Mouse (Mus musculus) 3134 (cell line): ENCODE results near the gene Carm1.
"Not testable (repeated sequence)": the region's sequence is repeated elsewhere in the genome, so short reads cannot be mapped to it uniquely, and the experiment has no call there.

Source experiments
- DNase-seq: peaks from one replicate; pipeline ENCODE4 v3.0.0-alpha.2; 2011; ENCODE audit warnings: low spot score; ENCODE audit not compliant: insufficient read length; ENCODE audit errors: extremely low read depth

The Carm1 gene

DNA sequence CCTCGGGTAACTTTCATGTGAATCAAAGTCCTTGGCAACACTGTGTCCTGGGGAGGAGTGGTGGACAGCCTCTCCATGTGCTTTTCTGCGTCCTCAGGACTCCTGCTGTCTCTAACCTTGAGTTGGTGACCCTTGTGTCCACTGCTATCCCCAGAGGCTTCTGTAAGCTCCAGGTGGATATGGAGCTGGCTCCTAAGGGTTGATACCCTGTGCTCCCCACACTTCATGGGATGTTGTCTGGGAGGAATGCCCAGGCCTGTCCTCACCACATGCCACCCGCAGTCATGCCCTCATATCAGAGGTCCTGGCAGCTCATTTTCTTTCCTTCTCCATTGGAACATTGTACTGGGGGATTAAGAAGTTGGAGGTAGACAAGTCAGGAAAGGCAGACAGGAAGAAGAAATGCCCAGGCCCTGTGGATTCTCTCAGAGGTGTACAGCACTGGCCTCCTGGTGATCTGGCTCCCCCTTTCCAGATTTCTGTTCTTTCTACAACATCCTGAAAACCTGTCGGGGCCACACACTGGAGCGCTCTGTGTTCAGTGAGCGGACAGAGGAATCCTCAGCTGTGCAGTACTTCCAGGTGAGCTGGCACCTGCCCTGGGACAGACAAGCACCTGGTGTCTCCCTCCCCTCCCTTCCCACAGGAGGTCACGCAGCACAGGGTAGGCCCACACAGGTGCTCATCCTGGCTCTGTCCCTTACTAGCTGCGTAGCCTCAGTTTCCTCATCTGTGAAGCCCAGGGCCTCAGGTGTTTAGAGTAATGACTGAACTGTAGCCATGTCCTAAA is 27.5 kb downstream of the Carm1 start:
- no peak for DNase-seq

DNA sequence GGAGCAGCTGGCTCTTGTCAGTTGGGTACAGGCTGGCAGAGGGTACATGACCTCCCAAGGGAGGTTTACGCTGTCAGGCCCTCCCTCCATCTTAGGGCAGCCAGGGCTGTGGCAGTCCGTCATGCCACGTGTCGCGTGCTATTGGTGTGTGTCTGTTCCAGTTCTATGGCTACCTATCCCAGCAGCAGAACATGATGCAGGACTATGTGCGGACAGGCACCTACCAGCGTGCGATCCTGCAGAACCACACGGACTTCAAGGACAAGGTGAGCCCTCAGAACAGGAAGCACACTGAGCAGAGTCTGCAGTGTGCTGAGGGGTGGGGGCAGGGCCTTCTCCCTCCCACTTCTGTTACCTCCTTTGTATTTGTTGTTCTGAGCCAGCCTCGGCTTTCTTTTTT is 28.6 kb downstream of the Carm1 start:
- no peak for DNase-seq

DNA sequence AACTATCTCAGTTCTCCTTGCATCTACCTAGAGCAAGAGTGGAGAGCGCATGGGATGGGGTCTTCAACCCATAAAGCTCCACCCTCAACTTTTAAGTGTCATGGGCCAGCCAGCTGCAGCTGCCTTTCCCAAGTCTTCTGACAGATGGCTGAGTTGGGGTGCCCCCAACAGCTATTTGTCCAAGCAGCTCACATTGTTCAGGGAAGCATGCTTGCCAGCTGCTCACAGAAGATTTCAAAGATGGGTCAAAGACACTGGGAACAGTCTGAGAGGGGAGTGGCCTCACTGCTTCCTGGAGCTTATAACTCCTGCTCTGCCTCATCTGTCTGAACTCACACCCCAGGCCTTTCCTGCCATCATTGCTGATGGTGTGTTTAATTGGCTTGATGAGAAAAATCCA is 29.6 kb downstream of the Carm1 start:
- DNase-seq = no peak

DNA sequence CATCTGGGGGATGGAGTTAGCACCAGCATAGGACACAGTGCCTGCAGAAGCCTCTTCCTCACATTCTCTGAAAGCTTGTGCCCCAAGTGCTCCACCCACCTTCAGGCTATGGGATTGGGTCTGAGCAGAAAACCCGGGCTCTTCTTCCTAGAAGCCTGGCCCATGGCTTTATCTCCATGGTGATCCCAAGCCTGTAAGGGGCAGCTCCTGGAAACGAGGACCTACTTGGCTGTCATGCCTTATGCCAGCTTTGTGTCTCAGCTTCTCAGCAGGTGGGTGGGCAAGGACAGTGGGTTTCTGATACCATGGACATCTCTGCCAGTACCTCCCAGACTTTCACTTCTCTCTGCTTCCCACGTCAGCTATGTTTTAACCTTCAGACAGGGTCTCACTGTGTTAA is 31.5 kb downstream of the Carm1 start:
- DNase-seq = no peak

DNA sequence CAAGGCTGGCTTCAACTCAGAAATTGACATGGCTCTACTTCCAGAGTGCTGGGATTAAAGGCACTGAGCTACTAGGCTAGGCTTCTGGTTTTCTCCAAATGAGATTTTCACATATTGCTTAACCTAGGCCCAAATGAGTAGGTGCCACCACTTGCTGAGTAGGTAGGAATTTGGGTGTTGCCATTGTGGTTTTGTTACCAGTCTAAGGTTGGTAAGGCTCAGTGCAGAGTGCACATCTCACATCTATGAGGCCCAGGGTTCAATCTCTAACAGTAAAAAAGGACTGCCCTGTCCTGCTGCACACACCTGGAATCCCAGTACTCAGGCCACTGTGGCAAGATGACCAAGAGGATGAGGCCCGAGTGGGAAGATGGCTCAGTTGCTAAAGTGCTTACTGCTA is 38.7 kb downstream of the Carm1 start:
- DNase-seq = no peak

DNA sequence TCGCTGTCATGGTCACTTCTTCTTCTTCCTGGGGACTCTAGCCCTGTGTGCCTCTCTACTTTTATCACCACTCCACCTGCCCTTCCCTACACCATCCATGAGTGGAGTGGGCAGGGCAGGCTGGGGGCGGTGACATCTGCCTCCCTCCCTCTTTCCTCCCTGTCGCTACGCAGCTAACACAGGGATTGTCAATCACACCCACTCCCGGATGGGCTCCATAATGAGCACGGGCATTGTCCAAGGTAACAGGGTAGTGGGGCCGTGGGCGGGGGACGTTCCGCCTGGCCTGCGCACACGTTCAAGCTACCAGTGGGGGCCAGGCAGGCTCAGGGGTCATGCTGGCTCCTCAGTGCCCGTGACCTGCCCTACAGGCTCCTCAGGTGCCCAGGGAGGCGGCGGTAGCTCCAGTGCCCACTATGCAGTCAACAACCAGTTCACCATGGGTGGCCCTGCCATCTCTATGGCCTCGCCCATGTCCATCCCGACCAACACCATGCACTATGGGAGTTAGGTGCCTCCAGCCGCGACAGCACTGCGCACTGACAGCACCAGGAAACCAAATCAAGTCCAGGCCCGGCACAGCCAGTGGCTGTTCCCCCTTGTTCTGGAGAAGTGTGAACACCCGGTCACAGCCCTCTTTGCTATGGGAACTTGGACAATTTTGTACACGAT is 41.1 kb downstream of the Carm1 start:
- no peak for DNase-seq

DNA sequence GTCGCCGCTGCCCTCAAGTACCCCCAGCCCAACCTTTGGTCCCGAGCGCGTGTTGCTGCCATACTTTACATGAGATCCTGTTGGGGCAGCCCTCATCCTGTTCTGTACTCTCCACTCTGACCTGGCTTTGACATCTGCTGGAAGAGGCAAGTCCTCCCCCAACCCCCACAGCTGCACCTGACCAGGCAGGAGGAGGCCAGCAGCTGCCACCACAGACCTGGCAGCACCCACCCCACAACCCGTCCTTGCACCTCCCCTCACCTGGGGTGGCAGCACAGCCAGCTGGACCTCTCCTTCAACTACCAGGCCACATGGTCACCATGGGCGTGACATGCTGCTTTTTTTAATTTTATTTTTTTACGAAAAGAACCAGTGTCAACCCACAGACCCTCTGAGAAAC is 41.7 kb downstream of the Carm1 start:
- no peak for DNase-seq

DNA sequence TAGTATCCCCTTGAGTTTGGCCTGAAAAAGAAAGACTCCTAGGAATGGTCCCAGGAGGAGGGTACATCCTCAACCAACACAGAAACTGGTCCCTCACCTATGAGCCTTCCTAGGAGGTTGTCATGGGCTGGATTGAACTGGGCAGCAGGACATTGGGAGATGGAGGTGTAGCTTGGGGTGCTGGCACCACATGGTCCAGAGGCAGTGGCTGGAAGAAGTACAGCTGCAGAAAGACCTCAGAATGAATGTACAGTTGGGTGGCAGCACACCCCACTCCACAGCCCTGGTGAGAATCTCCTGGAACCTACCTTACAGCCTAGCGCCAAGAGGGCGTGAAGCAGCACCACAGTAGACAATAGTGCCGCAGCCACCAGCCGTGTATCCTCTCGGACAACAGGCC is 42.8 kb downstream of the Carm1 start:
- no peak for DNase-seq

DNA sequence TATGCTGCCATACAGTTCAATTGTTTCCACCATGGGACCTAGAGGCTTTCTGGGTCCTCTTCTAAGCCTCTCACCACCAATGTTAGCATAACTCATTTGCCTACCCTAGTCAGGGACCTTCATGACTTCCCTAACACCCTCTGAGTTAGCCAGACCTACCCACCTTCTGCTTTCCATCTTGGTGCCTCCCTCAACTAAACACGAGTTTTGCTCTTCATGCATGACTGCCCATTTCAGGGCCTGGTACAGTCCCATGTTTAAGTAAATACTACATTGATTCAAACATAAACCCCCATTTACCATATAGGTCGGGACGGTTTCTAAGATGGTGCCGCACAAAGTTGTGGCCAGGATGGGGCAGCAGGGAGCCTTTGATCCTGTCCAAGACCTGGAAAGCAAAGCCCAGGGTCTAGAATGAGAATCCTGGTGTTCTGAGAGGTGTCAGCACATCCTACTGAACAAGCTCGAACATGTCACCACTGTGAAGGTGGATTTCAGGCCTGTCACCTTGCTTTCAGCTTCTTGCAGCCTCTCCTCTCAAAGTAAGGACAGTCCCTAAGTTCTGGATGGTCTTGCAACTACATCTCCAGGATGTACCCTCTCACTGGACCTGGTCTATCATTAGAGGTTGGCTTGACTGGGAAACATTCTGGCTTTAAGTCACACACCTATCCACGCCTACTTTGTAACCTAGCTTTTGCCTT is 44.6 kb downstream of the Carm1 start:
- DNase-seq = no peak

DNA sequence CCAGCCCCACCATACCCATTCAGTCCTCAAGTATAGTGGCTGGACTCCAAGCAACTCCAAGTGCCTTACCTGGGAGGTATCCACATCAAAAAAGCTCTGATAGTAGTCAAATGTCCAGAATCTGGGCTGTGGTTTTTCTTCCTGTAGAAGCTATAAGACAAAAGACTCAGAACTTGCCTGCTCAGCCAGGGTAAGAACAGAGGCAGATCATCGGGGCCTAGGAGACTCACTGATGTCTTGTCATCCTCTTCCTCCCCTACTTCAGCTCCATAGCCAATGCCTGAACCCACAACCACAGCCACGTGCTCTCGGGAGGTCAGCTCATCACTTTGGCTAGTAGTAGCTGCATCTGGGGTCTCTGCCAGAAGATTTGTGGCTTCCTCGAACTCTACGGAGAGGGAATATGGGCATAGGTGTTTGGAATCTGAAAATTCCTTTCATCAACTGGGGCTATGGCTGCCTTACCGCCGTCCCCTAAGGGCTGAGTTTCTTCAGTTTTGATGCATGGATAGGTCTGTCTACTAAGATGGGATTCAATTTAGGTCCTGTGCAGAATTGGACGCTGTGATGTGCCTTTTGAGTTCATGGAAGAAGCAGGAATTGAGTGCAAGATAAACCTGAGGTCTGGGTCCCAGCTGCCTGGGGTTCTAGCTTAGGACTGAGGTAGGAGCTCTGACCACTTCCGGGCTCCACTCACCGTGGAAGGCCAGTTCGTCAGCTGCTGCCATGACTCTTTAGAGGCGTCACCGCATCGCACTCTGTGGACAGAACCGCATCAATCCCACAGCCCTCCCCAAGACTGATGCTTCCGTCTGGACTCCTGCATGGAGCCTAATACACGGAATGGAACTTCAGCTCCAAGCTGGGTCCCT is 45.4 kb downstream of the Carm1 start:
- DNase-seq = peak; percentile 83

DNA sequence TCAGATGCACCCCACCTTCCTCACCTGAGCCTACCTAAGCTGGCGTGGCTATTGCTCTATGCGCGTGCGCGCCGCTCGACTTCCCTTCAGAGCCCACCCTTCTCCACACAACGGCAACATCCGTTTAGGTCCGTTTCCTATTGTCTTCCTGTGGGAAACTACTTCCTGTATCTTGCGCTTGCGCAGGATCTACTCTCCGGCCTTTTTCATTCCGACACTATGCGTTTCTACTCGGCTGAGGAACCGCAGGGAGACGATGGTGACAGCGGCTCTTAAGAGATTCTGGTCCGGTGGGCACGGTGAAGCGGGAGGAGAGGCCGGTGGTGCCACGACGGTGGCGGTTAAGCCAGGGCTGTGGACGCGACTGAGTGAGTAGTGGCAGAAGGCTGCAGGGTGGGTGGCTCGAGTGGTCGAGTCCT is 46.0 kb downstream of the Carm1 start, which contains the start of the genes Timm29 and Yipf2:
Gene Timm29 (plus strand): TSS at position 20 of the 419 bp plus-strand sequence.
Gene Yipf2 (minus strand): TSS at position 126 of the 419 bp plus-strand sequence.
- DNase-seq = peak; percentile 88

DNA sequence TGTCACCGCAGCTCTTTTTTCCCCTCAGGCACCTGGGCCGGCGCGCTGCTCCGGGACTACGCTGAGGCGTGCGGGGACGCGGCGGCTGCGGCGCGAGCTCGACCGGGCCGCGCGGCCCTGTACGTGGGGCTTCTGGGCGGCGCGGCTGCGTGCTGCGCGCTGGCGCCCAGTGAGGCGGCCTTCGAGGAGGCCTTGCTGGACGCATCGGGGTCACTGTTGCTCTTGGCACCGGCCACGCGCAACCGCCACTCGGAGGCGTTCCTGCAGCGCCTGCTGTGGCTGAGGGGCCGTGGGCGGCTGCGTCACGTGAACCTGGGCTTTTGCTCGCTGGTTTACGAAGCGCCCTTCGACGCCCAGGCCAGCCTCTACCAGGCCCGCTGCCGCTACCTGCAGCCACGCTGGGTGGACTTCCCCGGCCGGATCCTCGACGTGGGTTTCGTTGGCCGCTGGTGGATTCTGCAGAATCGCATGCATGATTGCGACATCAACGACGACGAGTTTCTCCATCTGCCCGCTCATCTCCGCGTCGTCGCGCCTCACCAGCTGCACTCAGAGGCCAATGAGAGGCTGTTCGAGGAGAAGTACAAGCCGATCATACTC is 46.5 kb downstream of the Carm1 start:
- no peak for DNase-seq

DNA sequence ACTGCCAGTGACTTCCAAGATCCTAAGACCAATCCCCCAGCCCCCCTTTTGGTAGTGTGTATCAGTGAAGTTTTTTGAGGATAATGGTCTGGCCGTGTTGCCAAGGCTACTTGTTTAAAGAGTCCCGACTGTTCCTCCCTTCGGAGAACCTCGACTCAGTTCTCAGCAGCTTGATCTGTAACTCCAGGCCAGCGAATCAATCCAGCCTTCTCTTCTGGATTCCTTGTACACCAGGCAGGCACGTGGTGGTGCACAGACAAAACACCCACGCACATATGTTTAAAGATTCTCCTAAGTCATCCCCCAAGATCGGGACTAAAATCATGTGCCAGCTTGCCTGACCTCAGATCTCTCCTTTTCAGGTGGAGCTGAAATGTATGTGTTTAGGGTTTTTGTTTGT is 47.7 kb downstream of the Carm1 start:
- DNase-seq = not testable (repeated sequence)

DNA sequence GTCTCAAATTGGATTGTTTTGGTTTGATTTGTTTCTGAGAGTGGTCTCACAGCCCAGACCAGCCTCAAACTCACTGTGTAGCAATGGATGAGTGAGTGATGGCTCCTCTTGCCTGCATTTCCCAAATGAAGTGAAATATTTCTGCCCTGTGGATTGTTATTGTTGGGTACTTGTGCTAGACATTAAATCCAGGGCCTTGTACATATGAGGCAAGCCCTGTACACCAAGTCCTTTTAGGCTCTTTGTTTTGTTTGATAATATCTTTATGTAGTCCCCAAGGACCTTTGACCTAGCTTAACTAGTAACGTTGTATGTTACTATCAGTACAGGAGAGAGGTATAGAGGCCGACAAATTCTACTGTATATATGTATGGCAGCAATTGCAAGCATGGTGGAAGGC is 48.1 kb downstream of the Carm1 start:
- no peak for DNase-seq

DNA sequence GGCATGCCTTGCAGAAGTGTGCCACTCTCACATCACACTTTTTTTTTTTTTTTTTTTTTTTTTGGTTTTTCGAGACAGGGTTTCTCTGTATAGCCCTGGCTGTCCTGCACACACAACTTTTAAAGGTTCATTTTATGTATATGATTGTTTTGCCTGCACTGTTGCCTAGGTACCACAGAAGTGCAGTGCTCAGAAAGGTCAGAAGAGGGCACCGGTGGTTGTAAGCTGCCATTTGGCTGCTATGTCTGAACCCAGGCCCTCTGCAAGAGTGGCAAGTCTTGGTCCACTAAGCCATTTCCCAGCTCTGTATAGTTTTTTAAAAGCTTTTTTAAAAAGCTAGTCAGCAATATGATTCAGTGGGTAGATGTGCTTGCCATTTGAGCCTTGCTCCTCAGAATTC is 51.5 kb downstream of the Carm1 start:
- DNase-seq = no peak

DNA sequence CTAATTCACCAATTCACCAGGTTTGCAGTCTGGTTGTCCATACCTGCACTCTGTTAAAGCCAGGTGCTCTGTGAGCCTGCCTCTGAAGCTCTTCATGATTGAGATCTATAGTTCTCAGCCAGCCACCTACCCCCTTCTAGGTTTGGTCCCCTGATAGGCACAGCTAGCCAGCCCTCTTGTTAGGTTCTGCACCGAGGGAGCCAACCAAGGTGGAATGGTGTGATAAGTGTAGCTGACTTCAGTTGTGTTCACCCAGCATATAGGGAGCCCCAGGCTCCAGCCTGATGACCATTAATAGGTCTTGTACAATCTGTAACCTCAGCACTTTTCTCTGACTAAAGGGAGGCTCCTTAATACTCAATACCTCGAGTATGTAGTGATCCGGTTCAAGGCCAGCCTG is 53.5 kb downstream of the Carm1 start:
- DNase-seq = no peak

DNA sequence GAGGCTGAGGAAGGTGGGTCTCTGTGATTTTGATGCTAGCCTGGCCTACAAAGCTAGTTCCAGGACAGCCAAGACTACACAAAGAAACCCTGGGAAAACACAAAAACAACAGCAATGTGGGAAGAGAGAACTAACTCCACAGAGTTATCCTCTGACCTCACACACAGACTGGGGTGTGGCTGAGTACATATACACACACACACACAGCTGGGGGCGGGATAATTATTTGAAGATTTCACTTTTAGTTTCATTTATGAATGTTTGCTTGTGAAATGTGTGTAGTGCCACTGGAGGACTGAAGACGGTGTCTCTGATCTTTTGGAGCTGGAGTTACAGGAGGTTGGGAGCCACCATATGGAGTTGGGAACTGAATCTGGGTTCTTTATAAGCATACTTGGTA is 54.4 kb downstream of the Carm1 start:
- no peak for DNase-seq

DNA sequence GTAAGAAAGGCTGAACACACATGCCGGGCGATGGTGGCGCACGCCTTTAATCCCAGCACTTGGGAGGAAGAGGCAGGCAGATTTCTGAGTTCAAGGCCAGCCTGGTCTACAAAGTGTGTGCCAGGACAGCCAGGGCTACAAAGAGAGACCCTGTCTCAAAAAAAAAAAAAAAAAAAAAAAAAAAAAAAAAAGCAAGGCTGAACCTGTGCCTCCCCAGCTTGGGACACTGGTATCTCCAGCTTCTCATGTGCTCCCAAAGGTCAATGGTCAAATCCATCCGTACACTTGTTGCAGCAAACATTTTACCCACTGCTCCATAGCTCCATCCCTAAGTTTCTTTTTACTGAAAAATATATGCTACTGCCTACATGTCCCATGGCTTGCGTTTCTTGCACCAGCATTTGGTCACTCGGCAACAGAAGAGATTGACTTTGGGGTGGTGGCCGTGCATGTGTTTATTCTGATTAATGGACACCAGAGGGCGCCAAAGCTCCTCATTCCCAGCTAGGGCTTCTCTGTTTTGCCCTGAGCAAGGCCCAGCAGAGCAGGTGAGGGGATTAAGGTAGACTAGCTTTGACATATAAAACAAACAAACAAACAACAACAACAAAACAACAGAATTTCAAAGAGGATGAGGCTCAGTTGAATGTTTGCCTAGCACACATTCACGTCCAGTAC is 55.2 kb downstream of the Carm1 start:
- DNase-seq = peak; percentile 28

DNA sequence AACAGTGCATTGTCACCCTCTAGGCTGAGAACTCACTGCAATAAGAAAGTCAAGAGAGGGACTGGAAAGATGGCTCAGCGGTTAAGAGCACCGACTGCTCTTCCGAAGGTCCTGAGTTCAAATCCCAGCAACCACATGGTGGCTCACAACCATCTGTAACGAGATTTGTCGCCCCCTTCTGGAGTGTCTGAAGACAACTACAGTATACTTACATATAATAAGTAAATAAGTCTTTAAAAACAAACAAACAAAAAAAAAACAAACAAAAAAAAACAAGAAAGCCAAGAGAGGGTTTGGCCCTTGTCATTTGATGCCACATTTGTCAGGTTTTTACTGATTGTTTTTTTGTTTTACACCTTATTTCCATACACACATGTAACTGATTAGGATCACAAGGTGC is 57.4 kb downstream of the Carm1 start:
- no peak for DNase-seq

DNA sequence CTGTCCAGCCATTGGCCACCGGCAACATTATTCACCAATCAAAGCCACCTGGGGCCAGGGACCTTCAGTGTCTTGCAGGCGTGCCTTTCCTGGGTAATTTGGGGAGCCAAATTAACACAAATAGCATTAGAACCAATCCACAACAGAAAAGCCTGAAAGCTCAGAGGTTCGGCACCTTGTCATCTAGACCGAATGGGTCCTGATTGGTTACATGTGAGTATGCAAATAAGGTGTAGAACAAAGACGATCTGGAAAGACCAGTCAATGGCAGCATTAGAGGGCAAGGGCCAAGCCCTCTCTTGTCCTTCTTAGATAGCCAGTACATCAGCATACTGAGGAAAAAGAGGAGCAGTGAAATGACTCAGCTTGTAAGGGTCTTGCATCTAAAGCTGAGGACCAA is 59.2 kb downstream of the Carm1 start:
- no peak for DNase-seq
